Mouse (Mus musculus): ENCODE data around the gene Gm9945.
A peak's percentile ranks its signal among the peaks of the same experiment; 100 is the strongest.

Gene Gm9945

GRCm38 (mm10) chr11:53463551-53464424, 16.2 kb upstream of the Gm9945 start:
- DNase-seq = no peak

- DNase-seq = peak; percentile 90
Observed at GRCm38 (mm10) chr11:53466231-53466971, 13.6 kb upstream of the Gm9945 start.

- DNase-seq = no peak
Observed at GRCm38 (mm10) chr11:53469294-53469967, 10.5 kb upstream of the Gm9945 start.

- DNase-seq = peak; percentile 95
Observed at GRCm38 (mm10) chr11:53469968-53470695, 9.8 kb upstream of the Gm9945 start, which contains the start of gene Gm9837. Gm9837 (minus strand) TSS chr11:53470479.

- no peak for DNase-seq
Observed at GRCm38 (mm10) chr11:53472709-53473108, 7.3 kb upstream of the Gm9945 start.

- no peak for DNase-seq
Observed at GRCm38 (mm10) chr11:53475620-53476019, 4.3 kb upstream of the Gm9945 start.

- no peak for DNase-seq
Observed at GRCm38 (mm10) chr11:53477833-53478232, 2.1 kb upstream of the Gm9945 start.

- DNase-seq = peak; percentile 51
Observed at GRCm38 (mm10) chr11:53478383-53479170, 1.4 kb upstream of the Gm9945 start.

- DNase-seq = peak; percentile 54
Observed at GRCm38 (mm10) chr11:53479171-53479782, 689 bp upstream of the Gm9945 start.

GRCm38 (mm10) chr11:53481088-53481730, 1.2 kb downstream of the Gm9945 start:
- DNase-seq = no peak

- DNase-seq = peak; percentile 56
Observed at GRCm38 (mm10) chr11:53483159-53483891, 3.4 kb downstream of the Gm9945 start.

- DNase-seq = no peak
Observed at GRCm38 (mm10) chr11:53485719-53486118, 5.8 kb downstream of the Gm9945 start.

- no peak for DNase-seq
Observed at GRCm38 (mm10) chr11:53486351-53486750, 6.4 kb downstream of the Gm9945 start.

- peak; percentile 82 for DNase-seq
Observed at GRCm38 (mm10) chr11:53486822-53487594, 7.0 kb downstream of the Gm9945 start.

- DNase-seq = no peak
Observed at GRCm38 (mm10) chr11:53489007-53489406, 9.0 kb downstream of the Gm9945 start.

GRCm38 (mm10) chr11:53489421-53489820, 9.5 kb downstream of the Gm9945 start:
- DNase-seq = no peak

GRCm38 (mm10) chr11:53491954-53492401, 12.0 kb downstream of the Gm9945 start:
- DNase-seq = no peak

- no peak for DNase-seq
Observed at GRCm38 (mm10) chr11:53493243-53493955, 13.4 kb downstream of the Gm9945 start.

Measured in cerebellum, adult 8-10 months (tissue).